Mouse (Mus musculus) bone marrow macrophage, adult 2 months (primary cell): ENCODE data around the gene Dnajb1.

Source experiments
- CTCF ChIP-seq: IDR thresholded peaks from 2 replicates; pipeline ENCODE4 v1.5.1; 2012; ENCODE audit warnings: low read depth, mild to moderate bottlenecking, low read length, moderate library complexity
- POLR2A ChIP-seq: IDR thresholded peaks from 2 replicates; pipeline ENCODE4 v1.6.1; 2012; ENCODE audit warnings: mild to moderate bottlenecking, low read depth, low read length, borderline replicate concordance

GRCm38 (mm10) chr8:83598146-83598545 is 9.8 kb upstream of the Dnajb1 start:
- TF ChIP-seq POLR2A (no peak), CTCF (no peak)
